Mouse (Mus musculus) cerebellum, postnatal 36 days (tissue): ENCODE measurements at regions not wholly inside any gene's neighbourhood (a gene's known extent, or its start where the extent isn't known, plus 50 kb on each side); places are given as distances from the start of the nearest gene placed in this dataset.
A peak's percentile ranks its signal among the peaks of the same experiment; 100 is the strongest.

Source experiments
- DNase-seq, 2 experiments: peaks; one replicate each; pipeline ENCODE4 v3.0.0; 2021 to 2022; ENCODE audit warnings: mixed read lengths in 2 of 2

GRCm38 (mm10) chr7:135889016-135889726 lies 173.0 kb upstream of the Mki67 start:
- DNase-seq: no peak

DNA sequence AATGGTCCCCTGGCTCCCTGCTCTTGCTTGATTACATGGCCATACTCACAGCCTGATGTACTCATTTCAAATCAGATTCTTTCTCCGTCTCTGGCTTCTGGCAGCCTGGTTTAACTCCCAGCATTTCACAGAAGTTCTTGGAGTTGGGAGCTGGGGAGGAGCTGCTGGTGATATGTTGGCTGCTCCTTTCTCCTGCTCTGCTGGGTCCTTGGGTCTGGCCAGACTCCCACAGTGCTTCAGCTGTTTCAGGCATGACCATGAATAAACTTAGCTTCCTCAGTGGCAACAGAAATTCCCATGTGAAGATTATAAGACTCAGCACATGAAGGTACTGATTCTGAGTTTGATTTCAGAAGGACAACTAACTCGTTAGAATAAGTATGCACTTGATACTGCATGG lies 182.7 kb upstream of the Mki67 start:
- DNase-seq: peak in 1 of 2 experiments; percentile 5

DNA sequence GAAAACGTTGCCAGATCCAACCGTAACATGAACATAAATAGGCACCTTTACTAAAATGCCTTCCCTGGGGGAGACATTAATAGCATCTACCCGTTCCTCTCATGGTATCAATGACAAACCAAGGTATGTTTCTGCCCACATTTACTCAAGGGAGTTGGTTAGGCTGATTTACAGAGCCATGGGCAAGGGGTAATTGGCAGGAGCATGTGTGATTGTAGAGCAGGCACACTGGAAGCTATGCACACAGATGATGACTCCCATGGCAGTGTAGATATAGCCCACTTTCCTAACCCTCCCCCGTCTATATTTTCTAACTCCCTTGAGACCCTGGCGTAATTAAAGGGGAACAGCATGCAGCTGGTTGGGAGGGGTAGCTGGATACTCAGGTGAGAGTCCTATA lies 183.6 kb upstream of the Mki67 start:
- DNase-seq: no peak

GRCm38 (mm10) chr7:135900861-135901321 lies 184.7 kb upstream of the Mki67 start:
- DNase-seq: peak in 1 of 2 experiments; percentile 3

DNA sequence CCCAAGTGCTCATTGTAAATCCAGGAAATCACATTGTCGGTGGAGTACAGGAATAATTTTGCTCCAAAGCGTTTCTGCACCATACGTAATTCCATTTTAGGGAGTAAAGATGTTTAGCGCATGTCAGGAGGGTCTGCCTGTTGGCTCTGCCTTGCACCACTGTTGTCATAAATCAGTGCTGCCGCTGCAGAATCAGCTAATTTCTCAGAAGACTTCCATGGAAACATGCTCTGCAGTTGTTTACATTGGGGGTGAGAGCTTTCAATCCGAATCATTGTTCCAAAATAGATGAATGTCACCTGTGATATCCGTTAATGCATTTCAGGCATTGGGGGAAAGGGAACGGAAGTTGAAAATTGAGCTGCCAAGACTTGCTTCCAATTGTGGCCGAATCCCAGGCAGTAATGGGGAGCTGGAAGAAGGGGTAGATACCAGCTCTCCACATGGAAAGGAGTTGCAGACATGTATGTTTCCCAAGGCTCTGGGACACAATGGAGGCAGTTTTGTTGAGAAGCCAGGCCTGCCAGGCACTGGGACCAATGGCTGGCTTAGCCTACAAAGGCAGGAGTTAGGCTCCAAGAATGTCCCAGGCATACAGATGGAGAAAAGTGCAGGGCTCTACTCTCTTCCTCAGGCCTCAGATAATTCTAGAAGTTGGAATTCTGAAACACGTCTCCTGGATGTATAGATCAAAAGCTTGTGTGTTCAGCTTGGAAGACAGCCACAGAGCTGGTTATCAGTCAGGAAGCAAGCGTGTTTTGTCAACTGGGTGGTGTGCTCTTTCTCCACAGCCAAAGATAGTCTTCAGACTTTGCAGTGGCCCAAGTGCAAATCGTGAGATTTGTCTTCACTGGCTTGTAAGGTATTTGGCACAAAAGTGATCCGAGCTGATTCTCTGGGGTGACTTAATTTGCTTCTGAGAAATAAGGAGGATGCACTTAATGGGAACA lies 186.2 kb upstream of the Mki67 start:
- DNase-seq: no peak

DNA sequence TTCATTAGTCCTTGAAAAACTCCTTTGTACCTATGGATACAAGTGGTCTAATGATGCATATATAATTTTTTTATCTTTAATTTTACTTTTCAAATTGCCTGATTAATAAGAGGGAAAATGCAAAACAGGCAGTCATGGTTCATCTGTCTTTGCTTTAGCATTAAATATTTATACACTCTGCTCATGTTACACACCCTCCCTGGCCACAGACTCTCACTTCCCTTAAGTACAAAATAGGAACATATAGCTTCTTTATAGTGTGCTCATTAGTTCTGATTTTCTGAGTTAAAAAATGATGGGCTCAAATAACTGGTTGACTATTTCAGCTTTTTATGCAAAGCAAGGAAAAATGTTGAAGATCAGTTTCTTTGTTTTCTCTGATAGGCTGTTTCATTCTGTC lies 195.2 kb upstream of the Mki67 start:
- DNase-seq: no peak

- no peak for DNase-seq
Measured at GRCm38 (mm10) chr7:135913923-135914634, 197.9 kb upstream of the Mki67 start.

GRCm38 (mm10) chr7:135923876-135924275 lies 207.7 kb upstream of the Mki67 start:
- no peak for DNase-seq

- DNase-seq: no peak
Measured at GRCm38 (mm10) chr7:135924641-135925040, 208.5 kb upstream of the Mki67 start.

GRCm38 (mm10) chr7:135930091-135930490 lies 213.9 kb upstream of the Mki67 start:
- DNase-seq: no peak

GRCm38 (mm10) chr7:135932595-135933175 lies 216.5 kb upstream of the Mki67 start:
- DNase-seq: no peak

GRCm38 (mm10) chr7:135935180-135935579 lies 219.0 kb upstream of the Mki67 start:
- DNase-seq: no peak

DNA sequence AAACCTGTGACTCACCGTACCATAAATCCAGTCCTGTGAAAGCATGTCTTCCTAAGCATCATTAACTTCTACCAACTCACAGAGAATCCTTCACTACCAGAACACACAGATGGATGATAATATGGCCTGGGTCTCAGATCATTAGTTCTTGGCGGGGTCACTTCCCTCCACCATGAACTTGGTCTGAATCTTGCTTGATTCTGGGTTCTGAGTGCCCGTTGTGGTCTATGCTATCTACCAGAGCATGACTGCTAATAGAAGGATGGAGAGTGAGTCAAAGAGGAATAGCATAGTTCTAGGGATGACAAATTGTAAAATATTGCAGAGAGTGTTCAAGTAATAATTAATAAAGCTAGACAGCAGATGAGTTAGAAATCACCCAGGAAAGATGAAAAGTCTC lies 221.3 kb upstream of the Mki67 start:
- DNase-seq: no peak

DNA sequence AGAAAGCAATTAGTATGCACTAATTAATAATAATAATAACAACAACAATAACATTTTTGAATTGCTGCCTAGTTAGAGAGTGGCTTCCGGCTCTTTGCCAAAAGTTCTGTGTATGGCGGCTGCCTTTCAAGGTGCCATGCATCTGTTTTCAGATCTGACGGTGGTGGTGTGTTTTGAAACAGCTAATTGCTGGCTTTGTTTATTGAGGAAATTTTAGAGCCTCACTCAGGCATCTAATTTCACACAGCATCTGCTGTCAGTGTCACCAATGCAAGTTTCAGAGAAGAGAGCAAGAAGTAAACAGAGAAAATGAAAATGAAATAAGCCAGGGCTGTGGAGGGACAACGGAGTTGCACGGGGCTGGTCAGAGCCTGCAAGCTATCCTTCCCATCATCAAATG lies 223.2 kb upstream of the Mki67 start:
- DNase-seq: no peak

GRCm38 (mm10) chr7:135942826-135943225 lies 226.7 kb upstream of the Mki67 start:
- no peak for DNase-seq

- DNase-seq: no peak
Measured at GRCm38 (mm10) chr7:135946071-135946646, 230.0 kb upstream of the Mki67 start.

GRCm38 (mm10) chr7:135961026-135961425 lies 244.9 kb upstream of the Mki67 start:
- peak; percentile 66 to 70 for DNase-seq

GRCm38 (mm10) chr7:135965528-135965927 lies 249.4 kb upstream of the Mki67 start:
- DNase-seq: no peak

DNA sequence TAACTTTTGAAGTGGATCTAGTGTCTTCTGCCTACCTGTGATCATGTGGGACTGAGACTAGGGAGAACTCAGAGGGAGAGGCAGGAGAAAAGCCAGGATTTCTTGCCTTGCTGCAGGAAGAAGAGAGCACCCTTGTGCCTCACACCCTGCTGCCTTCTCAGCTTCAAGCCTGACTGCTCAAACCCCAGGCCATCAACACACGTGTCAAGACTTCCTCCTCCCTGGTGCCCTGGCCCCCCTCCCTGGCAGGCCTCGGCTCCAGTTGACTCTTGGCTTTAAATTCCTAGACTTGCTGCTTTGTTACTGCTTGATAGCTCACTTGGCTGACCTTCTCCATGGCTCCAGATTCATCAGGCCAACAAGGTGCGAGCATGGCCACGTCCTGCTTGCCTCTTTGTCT lies 250.1 kb upstream of the Mki67 start:
- no peak for DNase-seq

- DNase-seq: no peak
Measured at GRCm38 (mm10) chr7:135968638-135969037, 252.5 kb upstream of the Mki67 start.

- DNase-seq: no peak
Measured at GRCm38 (mm10) chr7:135986021-135986420, 269.9 kb upstream of the Mki67 start.

- DNase-seq: no peak
Measured at GRCm38 (mm10) chr7:135990321-135990720, 274.2 kb upstream of the Mki67 start.
